Mouse (Mus musculus) cerebellum, adult 9-11 months (tissue): ENCODE data around the gene Gm13275.
"Not testable (repeated sequence)": the region's sequence is repeated elsewhere in the genome, so short reads cannot be mapped to it uniquely, and the experiment has no call there.

Source experiments
- DNase-seq: peaks from one replicate; pipeline ENCODE4 v3.0.0; 2022

The Gm13275 gene

DNA sequence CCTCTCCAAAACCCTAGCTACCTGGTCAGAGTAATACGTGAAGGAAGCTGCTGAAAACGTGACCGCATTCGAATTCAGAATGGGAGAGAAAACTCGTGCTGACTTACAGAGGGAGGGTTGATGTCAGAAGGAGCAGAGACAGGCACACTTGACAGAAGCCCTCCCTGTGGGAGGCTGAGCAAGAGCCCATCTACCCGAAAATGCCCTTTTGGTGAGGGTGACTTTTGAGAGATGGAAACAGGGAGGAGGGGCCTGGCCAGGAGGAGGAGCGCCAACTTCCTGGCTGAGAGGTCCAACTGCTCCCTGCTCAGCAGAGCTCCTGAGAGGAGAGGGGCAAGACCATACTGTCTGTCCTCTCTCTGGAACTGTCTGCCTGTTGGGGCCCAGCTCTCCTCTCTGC lies 5.1 kb downstream of the Gm13275 start, which contains the start of gene Gm13285:
TSS of gene Gm13285 (plus strand) at position 301 of the 400 bp plus-strand sequence.
- not testable (repeated sequence) for DNase-seq

DNA sequence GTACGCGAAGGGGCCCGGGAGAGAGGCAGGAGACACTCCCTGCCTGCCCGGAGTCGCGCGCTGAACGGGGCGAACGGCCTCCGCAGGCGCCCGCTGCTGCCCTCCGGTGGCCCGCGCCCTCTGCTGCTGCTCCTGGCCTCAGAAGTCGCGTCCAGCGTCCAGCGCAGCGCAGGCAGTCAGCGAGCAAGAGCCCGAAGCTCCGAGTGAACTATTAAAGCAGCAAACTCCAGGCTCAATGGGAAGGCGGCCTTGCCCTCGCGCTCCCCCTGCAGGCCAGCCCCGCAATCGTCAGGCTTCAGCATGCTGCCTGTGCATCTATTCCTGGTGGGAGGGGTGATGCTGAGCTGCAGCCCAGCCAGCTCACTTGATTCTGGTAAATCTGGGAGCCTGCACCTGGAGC lies 8.7 kb downstream of the Gm13275 start, which contains the start of gene Gm13287:
TSS of gene Gm13287 (plus strand) at position 301 of the 400 bp plus-strand sequence.
- DNase-seq, result not testable (repeated sequence)

DNA sequence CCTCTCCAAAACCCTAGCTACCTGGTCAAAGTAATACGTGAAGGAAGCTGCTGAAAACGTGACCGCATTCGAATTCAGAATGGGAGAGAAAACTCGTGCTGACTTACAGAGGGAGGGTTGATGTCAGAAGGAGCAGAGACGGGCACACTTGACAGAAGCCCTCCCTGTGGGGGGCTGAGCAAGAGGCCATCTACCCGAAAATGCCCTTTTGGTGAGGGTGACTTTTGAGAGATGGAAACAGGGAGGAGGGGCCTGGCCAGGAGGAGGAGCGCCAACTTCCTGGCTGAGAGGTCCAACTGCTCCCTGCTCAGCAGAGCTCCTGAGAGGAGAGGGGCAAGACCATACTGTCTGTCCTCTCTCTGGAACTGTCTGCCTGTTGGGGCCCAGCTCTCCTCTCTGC lies 10.9 kb downstream of the Gm13275 start, which contains the start of gene Gm13288:
TSS of gene Gm13288 (plus strand) at position 301 of the 400 bp plus-strand sequence.
- not testable (repeated sequence) for DNase-seq

DNA sequence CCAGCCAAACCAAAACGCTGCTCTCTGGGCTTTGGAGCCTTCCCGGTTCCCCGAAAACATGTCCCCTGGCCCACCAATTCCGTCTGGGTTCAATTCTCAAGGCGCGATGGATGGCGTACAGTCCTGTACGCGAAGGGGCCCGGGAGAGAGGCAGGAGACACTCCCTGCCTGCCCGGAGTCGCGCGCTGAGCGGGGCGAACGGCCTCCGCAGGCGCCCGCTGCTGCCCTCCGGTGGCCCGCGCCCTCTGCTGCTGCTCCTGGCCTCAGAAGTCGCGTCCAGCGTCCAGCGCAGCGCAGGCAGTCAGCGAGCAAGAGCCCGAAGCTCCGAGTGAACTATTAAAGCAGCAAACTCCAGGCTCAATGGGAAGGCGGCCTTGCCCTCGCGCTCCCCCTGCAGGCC lies 11.5 kb downstream of the Gm13275 start:
- DNase-seq, result peak; percentile 44

- no peak for DNase-seq
Measured at GRCm38 (mm10) chr4:88815928-88816327, 21.6 kb downstream of the Gm13275 start, which contains the start of gene Ifna7. TSS of gene Ifna7 (plus strand) at chr4:88816228.

- DNase-seq, result no peak
Measured at GRCm38 (mm10) chr4:88819659-88820058, 25.4 kb downstream of the Gm13275 start, which contains the start of gene Ifna11. TSS of gene Ifna11 (plus strand) at chr4:88819959.

DNA sequence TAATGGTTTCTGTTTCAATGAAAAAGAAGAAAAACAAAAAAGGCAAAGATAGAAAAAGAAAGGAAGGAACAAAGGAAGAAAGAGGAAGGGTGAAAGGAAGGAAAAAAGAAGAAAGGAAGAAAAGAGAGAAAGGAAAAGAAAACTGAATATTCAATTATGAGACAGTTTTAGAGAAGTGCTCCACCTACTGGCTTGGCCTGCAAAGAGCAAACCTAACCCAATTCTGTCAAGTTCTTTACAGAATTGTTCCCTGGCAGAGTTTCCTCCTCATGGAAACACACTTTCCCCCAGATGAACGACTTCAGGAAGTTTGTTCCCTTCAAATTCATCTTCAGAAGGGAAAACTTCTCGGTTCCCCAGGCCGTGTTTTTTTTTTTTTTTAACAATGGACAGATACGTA lies 28.7 kb downstream of the Gm13275 start:
- no peak for DNase-seq

GRCm38 (mm10) chr4:88827116-88827515 lies 32.8 kb downstream of the Gm13275 start, which contains the start of gene Ifna6:
TSS of gene Ifna6 (plus strand) at chr4:88827416.
- not testable (repeated sequence) for DNase-seq

GRCm38 (mm10) chr4:88830523-88830922 lies 36.2 kb downstream of the Gm13275 start:
- DNase-seq, result no peak

DNA sequence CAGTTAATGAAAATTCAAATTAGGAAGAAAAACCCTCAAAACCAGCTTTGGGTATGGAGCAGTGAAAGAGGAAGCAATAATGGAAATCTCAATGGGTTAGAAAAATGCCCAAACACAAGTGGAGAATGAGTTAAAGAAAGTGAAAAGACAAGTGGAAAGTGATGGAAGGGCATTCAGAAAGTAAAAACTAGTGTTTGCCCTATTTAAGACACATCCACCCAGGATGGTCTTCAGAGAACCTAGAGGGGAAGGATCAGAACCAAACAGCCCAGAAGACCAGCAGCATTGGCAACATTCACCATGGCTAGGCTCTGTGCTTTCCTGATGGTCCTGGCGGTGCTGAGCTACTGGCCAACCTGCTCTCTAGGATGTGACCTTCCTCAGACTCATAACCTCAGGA lies 40.9 kb downstream of the Gm13275 start, which contains the start of gene Ifna5:
TSS of gene Ifna5 (plus strand) at position 301 of the 400 bp plus-strand sequence.
- not testable (repeated sequence) for DNase-seq

GRCm38 (mm10) chr4:88838828-88839227 lies 44.5 kb downstream of the Gm13275 start:
- DNase-seq, result no peak

GRCm38 (mm10) chr4:88840058-88840457 lies 45.8 kb downstream of the Gm13275 start:
- no peak for DNase-seq

DNA sequence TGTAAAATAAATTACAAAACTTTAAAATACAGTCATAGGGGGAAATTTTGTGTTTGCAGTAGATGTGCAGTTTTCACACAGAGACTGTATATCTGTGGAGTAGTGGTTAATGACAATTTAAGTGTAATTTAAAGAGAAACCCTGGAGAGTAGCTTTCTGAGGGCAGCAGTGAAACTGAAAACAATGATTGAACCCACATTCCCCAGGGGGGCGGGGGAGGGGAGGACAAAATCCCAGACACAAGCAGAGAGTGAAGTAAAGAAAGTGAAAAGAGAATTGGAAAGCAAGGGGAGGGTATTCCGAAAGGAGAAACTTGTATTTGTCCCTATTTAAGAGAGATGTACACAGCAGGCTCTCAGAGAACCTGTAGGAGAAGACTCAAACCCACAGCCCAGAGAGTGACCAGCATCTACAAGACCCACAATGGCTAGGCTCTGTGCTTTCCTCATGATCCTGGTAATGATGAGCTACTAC lies 47.2 kb downstream of the Gm13275 start, which contains the start of gene Ifna4:
TSS of gene Ifna4 (plus strand) at position 424 of the 474 bp plus-strand sequence.
- no peak for DNase-seq
